Mouse (Mus musculus) gastrocnemius, adult 18-20 months (tissue): Measurements from ENCODE around the gene Shoc2. TPM values are rescaled to one million over a fixed set of nuclear protein-coding genes. Genes with fewer than 3 reads are reported as not detected.
"Not testable (repeated sequence)": the region's sequence is repeated elsewhere in the genome, so short reads cannot be mapped to it uniquely, and the experiment has no call there.

Source experiments
- DNase-seq: peaks from one replicate; pipeline ENCODE4 v3.0.0; 2021; ENCODE audit warnings: low spot score
- long read RNA-seq, 2 experiments: library from polyadenylated mRNA; stranded (forward); transcript quantifications; one replicate each; pipeline ENCODE4 v2.0.0; 2021
- total RNA-seq, 2 experiments: library from RNA; stranded (reverse); gene quantifications; 2 replicates each; pipeline ENCODE4 v1.2.3; 2021

The Shoc2 gene
- total RNA-seq, result 10 to 100 TPM; 21.9 to 26.0 TPM
- long read RNA-seq, experiment 1, transcript Shoc2-201 (9 exons, 3,965 nt), result major isoform, 9 of 41 reads
- long read RNA-seq, experiment 1, partial matches to known transcripts, result 15 of 41 reads
- long read RNA-seq, experiment 1, other reads (novel, unspliced or antisense), result 17 of 41 reads
- long read RNA-seq, experiment 2, transcript Shoc2-201 (9 exons, 3,965 nt), result major isoform, 9 of 46 reads
- long read RNA-seq, experiment 2, partial matches to known transcripts, result 21 of 46 reads
- long read RNA-seq, experiment 2, other reads (novel, unspliced or antisense), result 16 of 46 reads

DNA sequence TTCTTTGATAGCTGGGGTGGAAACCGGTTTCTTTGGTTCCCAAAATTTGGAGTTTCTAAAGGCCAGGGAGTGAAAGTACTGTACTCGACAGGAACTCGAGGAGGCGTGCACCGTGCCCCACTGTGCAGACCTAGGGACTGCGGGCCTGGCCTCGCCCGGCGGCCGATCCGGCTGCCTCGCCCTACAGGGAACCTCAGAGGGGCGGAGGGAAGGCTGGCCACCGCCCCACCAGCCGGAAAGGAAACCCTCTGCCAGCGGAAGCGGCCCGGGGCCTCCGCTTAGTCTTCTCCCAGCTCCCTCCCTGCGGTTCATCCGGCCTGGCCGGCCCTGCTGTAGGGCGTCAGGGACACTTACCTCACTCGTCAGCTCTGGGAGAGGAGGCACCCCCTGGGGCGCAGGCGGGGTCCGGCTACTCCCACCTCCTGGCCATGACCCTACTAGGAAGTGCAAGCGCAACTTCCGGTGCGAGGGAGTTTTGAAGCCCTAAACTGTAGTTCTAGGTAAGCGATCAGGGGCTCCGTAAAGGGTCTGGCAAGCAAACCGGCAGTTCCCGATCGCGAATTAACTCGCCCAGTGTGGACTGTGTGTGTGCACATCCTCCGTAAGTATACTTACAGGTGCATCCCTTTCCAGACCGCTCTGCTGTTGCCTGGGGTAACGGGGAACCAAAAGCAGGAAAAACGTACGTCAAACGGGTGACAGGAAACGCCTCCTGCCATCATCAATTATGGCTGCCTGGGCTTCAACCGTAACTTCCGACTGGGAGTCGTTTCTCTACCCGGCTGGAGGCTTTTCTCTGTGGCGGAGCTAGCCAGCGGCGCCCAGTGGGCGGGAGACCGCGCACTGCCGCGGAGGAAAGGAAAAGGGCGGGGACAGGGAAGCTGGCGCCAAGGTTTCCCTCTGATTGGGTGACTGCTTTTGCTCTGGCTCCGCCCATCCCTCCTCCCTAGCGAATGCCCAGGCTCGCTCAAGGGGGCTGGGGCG lies at the start of gene Shoc2, which contains the start of gene Bbip1:
Shoc2 (plus strand) TSS at position 505 of the 984 bp plus-strand sequence.
Bbip1 (minus strand) TSS at position 826 of the 984 bp plus-strand sequence.
- DNase-seq, result peak; percentile 99

- peak; percentile 46 for DNase-seq
Observed at GRCm38 (mm10) chr19:53894538-53895121, 49.5 kb upstream of the Shoc2 start.

DNA sequence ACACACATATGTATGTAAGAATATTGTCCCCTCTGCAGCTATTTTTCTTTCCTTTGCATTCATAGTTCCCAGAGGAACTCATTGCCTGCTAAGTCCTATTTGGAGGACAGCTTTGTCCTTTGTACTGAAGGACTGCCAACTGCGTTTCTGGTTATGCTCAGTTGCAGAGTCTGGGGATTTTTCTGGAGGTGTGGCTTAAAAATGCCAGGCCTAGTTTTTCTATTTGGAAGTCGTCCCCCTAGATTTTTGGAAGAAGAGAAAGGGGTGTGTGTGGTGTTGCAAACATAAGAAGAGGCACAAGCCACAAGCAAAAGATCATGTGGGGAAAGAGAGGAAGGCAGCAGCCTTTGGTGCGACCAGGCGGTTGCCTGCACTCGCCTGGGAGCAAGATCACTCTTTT lies 46.1 kb upstream of the Shoc2 start:
- DNase-seq, result peak; percentile 17

GRCm38 (mm10) chr19:53898498-53898897 lies 45.6 kb upstream of the Shoc2 start:
- DNase-seq, result no peak

DNA sequence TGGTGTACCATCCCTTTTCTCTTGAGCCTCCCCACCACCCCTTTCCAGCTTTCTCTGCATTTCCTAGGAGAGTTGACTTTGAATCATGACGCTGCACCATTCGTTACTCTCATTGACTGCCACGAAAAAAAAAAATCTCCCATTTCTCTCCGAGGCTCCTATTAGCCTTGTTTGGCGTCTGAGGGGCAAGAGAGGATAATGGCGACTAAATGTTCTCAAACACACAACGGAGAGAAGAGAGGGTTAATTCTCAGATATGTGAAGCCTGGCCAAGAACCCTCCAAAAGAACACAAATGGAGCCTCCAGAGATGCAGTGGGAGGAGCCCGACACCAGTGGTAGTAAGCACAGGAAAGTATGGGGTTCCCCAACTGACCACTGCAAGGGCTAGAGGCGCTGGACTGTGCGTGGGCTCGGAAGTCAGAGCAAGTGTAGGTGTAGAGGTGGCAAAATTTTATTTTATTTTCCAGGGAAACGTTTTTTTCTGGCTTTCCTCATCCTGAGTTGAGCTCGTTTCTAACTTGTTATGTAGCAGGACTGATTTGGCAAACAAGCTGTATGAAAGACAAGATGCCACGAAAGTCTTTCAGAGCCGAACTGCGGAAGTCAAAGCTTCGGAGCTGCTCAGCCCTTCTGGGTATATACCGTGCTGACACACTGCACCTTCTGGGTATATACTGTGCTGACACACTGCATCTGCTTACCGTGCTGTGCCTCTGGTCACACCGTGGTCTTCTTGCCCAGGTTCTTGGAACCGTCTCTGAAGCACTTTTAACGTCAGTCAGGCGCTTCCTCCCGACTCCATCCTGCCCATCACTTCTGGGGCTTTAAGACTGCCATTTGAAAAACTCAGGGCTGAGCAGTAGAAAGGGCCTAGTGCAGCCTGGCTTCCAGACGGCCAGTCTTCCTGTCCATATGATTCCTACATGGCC lies 44.9 kb upstream of the Shoc2 start:
- no peak for DNase-seq

DNA sequence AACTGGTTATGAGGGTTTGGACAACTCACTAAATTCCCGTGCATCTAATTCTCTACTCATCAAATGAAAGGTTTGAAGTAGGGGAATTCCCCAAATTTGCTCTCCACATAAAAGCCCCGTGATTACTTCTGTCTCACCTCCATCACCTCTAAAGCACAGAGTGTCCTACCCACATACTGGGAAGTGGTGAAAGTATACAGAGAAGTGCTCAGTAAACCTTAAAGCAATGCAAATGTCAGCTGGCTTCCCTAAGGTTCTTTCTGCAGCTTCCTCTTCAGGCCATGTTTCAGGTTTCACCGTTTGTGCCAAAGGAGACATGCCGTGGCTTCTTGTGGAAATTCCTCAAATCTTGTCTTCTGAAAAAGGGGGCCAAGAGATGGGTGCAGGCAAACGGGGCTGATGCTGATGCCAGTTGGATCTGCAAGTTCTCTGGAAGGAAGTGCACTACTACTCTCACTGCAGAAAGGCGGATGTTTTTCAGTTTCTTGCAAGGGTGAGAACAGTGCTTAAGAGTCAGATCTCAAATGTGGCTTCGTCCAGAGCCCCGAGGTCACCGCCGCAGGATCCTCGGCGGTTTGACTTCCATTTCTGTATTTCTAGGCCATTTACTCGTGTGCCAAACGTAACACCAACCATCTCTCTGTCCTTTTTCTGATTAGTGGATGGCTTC lies 44.0 kb upstream of the Shoc2 start:
- DNase-seq, result no peak

GRCm38 (mm10) chr19:53901931-53902738 lies 42.0 kb upstream of the Shoc2 start:
- no peak for DNase-seq

DNA sequence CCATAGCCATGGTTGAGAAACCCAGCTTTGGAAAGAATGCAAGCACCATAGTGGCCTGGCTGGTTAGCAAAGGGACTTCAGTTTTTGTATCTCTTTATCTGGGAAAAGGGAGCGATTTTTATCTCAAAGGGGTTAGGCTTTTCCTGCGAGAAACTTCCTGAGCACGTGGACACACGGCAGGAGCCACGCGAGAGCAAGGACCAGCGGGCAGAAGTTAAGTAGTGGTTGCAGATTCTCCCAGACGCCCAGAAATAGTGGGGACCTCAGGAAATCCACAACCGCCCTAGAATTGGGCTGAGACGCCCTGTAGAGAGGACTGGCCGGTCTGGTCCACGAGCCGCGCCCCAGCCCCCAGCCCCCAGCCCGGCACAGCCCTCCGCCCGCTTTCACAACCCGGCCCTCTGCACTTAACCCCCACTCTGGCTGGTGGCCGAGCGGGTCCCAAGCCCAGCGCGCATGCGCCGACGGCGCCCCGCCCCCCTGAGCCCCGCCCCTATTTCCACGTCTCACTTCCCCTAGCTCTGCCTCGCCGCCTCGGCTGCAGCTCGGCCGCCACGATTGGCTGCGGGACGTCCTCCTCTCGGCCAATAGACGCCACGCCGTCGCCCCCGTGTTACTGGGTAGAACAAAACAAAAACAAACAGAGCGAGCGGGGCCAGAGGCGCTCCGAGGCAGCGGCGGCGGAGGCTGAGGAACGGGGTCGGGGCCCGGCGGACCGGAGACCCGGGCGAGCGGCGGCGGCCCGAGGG lies 41.2 kb upstream of the Shoc2 start:
- DNase-seq, result peak; percentile 94

DNA sequence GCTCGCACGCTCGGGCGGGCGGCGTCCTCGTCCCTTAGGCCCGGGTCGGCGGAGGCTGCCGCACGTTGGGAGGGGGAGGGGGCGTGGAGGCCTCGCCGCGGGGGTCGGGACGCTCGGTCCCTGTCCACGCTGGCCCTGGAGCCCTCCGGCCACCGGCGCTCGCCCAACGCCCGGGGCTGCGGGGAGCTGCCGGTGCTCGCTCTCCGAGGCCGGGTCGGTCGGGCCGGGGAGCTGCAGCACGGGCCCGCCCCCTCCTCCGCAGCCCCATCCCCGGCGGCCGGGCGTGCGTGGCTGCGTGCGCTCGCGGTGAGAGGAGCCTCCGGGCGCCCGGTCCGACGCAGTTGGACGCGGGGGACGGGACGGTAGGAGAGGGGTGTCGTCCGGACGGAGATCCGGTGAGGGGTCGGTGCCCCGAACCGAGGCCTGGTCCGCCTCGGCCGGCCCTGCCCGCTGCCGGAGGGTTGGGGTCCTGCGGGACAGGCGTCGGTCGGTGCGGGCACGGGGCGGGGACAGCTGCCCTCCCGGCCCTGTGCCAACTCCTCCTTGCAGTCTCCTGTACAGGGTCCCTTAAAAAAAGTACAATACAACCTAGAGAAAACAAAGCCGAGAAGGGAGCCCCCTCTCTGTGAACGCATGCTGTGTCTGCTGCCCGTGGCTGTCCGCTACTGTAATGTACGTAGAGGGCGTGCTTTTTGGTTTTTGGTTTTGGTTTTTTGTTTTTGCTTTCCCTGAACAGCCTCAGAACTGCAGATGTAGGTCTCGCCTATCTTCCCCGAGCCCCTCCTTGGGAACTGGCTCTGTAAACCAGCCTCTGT lies 40.4 kb upstream of the Shoc2 start:
- DNase-seq, result peak; percentile 40

DNA sequence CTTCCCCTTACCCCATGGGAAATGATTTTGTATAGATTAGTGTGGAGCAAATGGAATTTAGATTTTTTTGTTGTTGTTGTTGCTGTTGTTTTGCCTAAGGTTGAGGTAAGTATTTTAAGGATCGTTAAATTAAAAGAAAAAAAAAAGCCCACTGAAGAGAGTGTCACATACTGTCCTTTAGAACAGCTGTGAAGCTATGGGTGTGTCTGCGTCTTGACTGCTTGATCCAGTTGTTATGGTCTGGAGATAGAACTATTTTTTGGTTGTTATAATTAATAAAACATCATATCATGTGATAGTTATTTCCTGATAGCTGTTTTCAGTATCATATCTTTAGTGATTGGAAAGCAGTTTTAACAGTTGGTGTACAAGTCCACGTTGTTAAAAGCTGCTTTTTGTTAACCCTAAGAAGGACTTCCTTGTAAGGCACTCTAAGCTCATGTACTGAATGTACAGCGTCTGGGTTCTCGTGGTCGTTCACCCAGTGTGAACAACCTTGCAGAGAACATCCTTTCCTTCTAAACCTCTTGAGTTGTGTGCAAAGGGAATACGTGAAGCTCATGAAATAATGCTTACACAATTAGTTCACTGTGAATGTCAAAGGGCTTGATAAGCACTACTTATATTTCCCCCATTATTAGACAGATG lies 39.1 kb upstream of the Shoc2 start:
- no peak for DNase-seq

DNA sequence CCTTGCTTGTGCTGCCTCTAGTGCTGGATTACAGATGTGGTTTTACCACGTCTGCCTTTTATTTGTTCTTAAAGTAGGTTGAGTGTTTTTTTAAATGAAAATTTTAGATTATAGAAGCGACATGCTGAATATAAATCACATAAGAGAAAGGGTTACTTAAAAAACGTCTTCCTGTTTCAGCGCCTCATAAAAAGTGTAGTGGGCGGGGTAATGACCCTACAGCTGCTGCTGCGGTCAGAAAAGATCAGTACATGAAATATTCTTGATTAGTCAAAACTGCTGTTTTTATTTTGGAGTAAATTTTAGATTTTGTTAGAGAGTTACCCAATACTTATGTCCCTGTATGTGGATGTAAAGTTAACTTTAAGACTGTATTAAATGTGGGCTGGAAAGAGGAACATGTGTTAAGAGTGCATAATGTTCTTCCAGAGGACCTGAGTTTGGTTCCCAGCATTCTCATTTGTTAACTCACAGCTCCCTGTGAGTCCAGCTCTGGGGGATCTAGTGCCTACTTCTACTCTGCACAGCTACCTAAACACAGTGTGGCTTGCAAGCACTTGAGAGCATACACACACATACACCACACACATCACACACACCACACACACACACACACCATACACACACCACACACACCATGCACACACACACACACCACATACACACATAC lies 37.9 kb upstream of the Shoc2 start:
- no peak for DNase-seq

- DNase-seq, result not testable (repeated sequence)
Observed at GRCm38 (mm10) chr19:53906703-53907070, 37.4 kb upstream of the Shoc2 start.

DNA sequence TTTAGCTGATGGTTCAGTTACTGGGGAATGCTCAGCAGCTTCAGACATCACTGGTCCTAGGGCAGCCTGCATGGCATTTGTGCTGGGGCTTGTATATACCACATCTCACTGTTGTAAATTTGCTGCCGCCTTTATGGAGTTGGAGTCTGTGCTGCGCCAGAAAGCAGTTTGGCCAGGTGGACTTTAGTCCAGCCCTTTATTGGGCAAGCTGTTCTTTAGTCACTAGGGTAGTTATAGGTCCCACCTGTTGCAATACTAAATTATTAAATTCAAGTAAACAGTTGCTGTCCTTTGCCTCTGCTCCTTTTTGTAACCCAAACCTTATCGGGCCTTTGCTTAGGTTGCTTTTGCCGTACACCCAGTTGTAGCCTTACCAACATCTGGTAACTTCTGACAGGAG lies 29.2 kb upstream of the Shoc2 start:
- no peak for DNase-seq

DNA sequence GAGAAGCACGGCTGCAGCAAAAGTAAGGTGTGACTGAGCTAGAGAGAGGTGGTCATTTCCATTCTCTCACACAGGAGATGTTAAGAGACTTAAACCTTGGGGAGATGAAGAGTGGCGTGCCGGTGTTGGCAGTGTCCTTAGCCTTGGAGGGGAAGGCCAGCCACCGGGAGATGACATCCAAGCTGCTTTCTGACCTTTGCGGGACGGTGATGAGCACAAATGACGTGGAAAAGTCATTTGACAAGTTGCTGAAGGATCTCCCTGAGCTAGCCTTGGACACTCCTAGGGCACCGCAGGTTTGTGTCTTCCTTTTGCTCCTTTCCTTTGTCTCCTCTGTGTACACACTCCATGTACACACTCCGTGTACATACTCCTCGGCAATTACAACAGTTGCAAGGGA lies 24.6 kb upstream of the Shoc2 start:
- no peak for DNase-seq

GRCm38 (mm10) chr19:53921996-53922395 lies 22.1 kb upstream of the Shoc2 start:
- DNase-seq, result not testable (repeated sequence)

DNA sequence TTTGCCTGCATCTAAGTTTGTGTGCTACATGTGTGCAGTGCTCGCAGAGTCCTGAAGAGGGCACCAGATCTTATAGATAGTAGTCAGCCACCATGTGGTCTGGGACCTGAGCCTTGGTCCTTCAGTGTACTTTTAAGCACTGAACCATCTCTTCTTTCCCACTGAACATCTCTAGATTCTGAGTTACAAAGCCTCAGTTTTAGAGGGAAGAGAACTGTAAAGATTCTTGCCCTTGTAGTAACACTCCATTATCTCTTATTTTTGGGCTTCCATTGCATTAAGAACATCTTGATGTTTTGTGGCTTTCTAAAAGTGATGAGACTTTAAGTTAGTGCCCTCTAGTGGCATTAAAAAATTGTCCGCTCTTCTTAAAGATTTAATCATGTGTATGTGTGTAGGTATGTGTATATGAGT lies 18.8 kb upstream of the Shoc2 start:
- DNase-seq, result no peak

DNA sequence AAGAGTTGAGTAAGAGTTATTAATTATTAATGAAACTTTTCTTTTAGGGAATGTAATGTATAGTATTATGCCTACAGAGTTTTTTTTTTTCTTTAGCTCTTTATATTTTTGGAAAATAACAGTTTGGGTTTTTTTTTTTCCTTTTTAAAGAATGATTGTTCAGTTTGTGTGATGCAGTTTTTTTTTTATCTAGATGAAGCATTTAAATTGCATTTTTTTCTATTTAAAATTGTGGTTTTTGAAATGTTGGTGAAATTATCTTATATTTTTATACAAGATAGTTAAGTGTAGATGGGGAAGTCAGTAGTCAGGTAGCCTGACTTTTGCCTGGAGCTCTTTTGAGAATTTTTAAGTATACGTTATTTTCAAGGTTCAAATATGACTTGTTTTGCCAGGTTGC lies 17.4 kb upstream of the Shoc2 start:
- DNase-seq, result no peak
